21 mouse cellular contexts compared by ENCODE assay signal in genomic region chr15:25457421-25457820, GRCm38 (mm10). TPM values are rescaled to one million over a fixed set of nuclear protein-coding genes. Genes with fewer than 3 reads are reported as not detected.
DNase-seq lines count a peak whose midpoint lies in the region; ATAC-seq and TF ChIP-seq lines count a peak whose summit lies in the region.
"Had no signal": no experiment of that assay in that cellular context is flagged by ENCODE, and none has a peak within 500 bp of the region (broad histone marks: within the 10 kb centered on the region; RNA-seq: fewer than 3 reads in every experiment).

No protein-coding gene starts in this region.

- H3K9ac ChIP-seq in liver, adult 2 months (ENCODE audit: low read depth, low read length): no peak overlapping the region
- no peak overlapping the region for H3K9ac ChIP-seq in liver, embryonic 11.5 days (ENCODE audit: low read depth, low read length)
- H3K9ac ChIP-seq in hindbrain, embryonic 12.5 days: no peak overlapping the region
- H3K9ac ChIP-seq: embryonic facial prominence, embryonic 12.5 days; forebrain, embryonic 13.5 days; heart, embryonic 13.5 days; hindbrain, embryonic 13.5 days had no signal

- no peaks in the 10 kb centered on the region for H3K79me2 ChIP-seq in liver, adult 2 months (ENCODE audit: control insufficient read depth, insufficient read depth, low read length)

- no peak for TF ChIP-seq CTCF in liver, adult 2 months (IDR thresholded peaks at IDR 0.05; ENCODE audit: low read depth, low read length)
- no peak for TF ChIP-seq CTCF in cerebellum, adult 2 months (IDR thresholded peaks at IDR 0.05; ENCODE audit: borderline replicate concordance, insufficient read depth, low read depth, low read length)

- TF ChIP-seq POLR2A in liver, adult 2 months (IDR thresholded peaks at IDR 0.05; ENCODE audit: extremely low read depth, insufficient read depth, low read length): no peak
- TF ChIP-seq POLR2A in cerebellum, adult 2 months (IDR thresholded peaks at IDR 0.05; ENCODE audit: borderline replicate concordance, insufficient read depth, low read length): no peak

- no peaks in the 10 kb centered on the region for H3K36me3 ChIP-seq in liver, adult 2 months (ENCODE audit: control insufficient read depth, insufficient read depth, low read length)
- H3K36me3 ChIP-seq in liver, embryonic 11.5 days (ENCODE audit: control insufficient read depth, insufficient read depth, low read length): no peaks in the 10 kb centered on the region
- H3K36me3 ChIP-seq in hindbrain, embryonic 12.5 days: no peaks in the 10 kb centered on the region
- H3K36me3 ChIP-seq: embryonic facial prominence, embryonic 12.5 days; G1E; heart, embryonic 13.5 days; hindbrain, embryonic 13.5 days had no signal

- no peak overlapping the region for H3K4me2 ChIP-seq in liver, embryonic 11.5 days
- H3K4me2 ChIP-seq in hindbrain, embryonic 12.5 days (replicated peaks): no peak overlapping the region
- H3K4me2 ChIP-seq: embryonic facial prominence, embryonic 12.5 days; forebrain, embryonic 13.5 days; heart, embryonic 13.5 days; hindbrain, embryonic 13.5 days had no signal

- 87% methylated on average over 2 of the region's 2 CpGs for WGBS in liver, adult 2 months
- 54% methylated on average over 2 of the region's 2 CpGs for WGBS in liver, embryonic 11.5 days
- WGBS in cerebellum, adult 2 months: 68% methylated on average over 2 of the region's 2 CpGs
- 67% methylated on average over 2 of the region's 2 CpGs for WGBS in hindbrain, embryonic 12.5 days

- no peaks in the 10 kb centered on the region for H3K27me3 ChIP-seq in liver, adult 2 months (ENCODE audit: control insufficient read depth, insufficient read depth, low read length)
- H3K27me3 ChIP-seq in liver, embryonic 11.5 days (replicated peaks; ENCODE audit: control insufficient read depth, insufficient read depth, low read length): no peaks in the 10 kb centered on the region
- H3K27me3 ChIP-seq in cerebellum, adult 2 months (ENCODE audit: control insufficient read depth, insufficient read depth, low read length): no peaks in the 10 kb centered on the region
- H3K27me3 ChIP-seq in hindbrain, embryonic 12.5 days: no peaks in the 10 kb centered on the region
- H3K27me3 ChIP-seq: embryonic facial prominence, embryonic 12.5 days; forebrain, embryonic 13.5 days; heart, embryonic 13.5 days; hindbrain, embryonic 13.5 days; Patski had no signal

- no peaks in the 10 kb centered on the region; the same call in 1 of the 2 replicates for H3K4me1 ChIP-seq in liver, adult 2 months (ENCODE audit: control insufficient read depth, insufficient read depth, low read length)
- peaks cover 7% of the 10 kb centered on the region; the same call in 1 of the 2 replicates for H3K4me1 ChIP-seq in liver, embryonic 11.5 days (replicated peaks; ENCODE audit: control insufficient read depth, insufficient read depth, low read length)
- no peaks in the 10 kb centered on the region for H3K4me1 ChIP-seq in cerebellum, adult 2 months (ENCODE audit: control insufficient read depth, insufficient read depth, low read length)
- H3K4me1 ChIP-seq in hindbrain, embryonic 12.5 days: no peaks in the 10 kb centered on the region
- H3K4me1 ChIP-seq: hindbrain, embryonic 13.5 days had no signal

- no peak for DNase-seq in liver, adult 2 months (ENCODE audit: extremely low read depth, low read depth, low spot score)
- no peak for DNase-seq in liver, embryonic 11.5 days (ENCODE audit: low spot score)
- DNase-seq in ES-CJ7 (ENCODE audit: low read depth, low spot score) (peak; percentile 9), R1 (ENCODE audit: low read depth, low spot score) (peak; percentile 25)
- no peak for DNase-seq in cerebellum, adult 2 months
- DNase-seq in spleen, postnatal 36 days (ENCODE audit: low spot score in 2 of 2): no peak
- DNase-seq: adrenal gland, postnatal 10 days; cerebellum, adult 9-10 months; cerebellum, postnatal 25 days; gastrocnemius, adult 2 months; gastrocnemius, postnatal 25 days; heart, postnatal 4 days; kidney, adult 11 months had no signal

- ATAC-seq in liver, embryonic 11.5 days (replicated peaks; ENCODE audit: low FRiP score): no peak
- ATAC-seq in hindbrain, embryonic 12.5 days (ENCODE audit: low FRiP score): no peak
- ATAC-seq: forebrain, embryonic 13.5 days; hindbrain, postnatal 0 days; Patski had no signal

- no peak overlapping the region for H3K4me3 ChIP-seq in liver, adult 2 months (ENCODE audit: insufficient read depth, low read depth, low read length)
- H3K4me3 ChIP-seq in liver, embryonic 11.5 days (ENCODE audit: low read depth, low read length): no peak overlapping the region
- H3K4me3 ChIP-seq in cerebellum, adult 2 months (replicated peaks; ENCODE audit: insufficient read depth, low read depth, low read length): no peak overlapping the region
- no peak overlapping the region for H3K4me3 ChIP-seq in hindbrain, embryonic 12.5 days
- H3K4me3 ChIP-seq: embryonic facial prominence, embryonic 12.5 days; forebrain, embryonic 13.5 days; gastrocnemius, adult 2 months; heart, embryonic 13.5 days; hindbrain, embryonic 13.5 days had no signal

- no peaks in the 10 kb centered on the region for H3K9me3 ChIP-seq in liver, embryonic 11.5 days (ENCODE audit: control insufficient read depth, low read length)
- H3K9me3 ChIP-seq in hindbrain, embryonic 12.5 days (replicated peaks): no peaks in the 10 kb centered on the region
- H3K9me3 ChIP-seq: embryonic facial prominence, embryonic 12.5 days; forebrain, embryonic 13.5 days; G1E; heart, embryonic 13.5 days; hindbrain, embryonic 13.5 days had no signal

- H3K27ac ChIP-seq in liver, adult 2 months (replicated peaks; ENCODE audit: insufficient read depth, low read depth, low read length): peak overlapping the region; percentile 51
- no peak overlapping the region for H3K27ac ChIP-seq in liver, embryonic 11.5 days (ENCODE audit: low read depth, low read length)
- no peak overlapping the region for H3K27ac ChIP-seq in cerebellum, adult 2 months (ENCODE audit: insufficient read depth, low read length)
- H3K27ac ChIP-seq in hindbrain, embryonic 12.5 days: no peak overlapping the region
- H3K27ac ChIP-seq: embryonic facial prominence, embryonic 12.5 days; forebrain, embryonic 13.5 days; gastrocnemius, adult 2 months; heart, embryonic 13.5 days; hindbrain, embryonic 13.5 days; hindbrain, postnatal 0 days had no signal

RNA-seq across cellular contexts. Expression of gene Basp1, which starts 43.9 kb away (rescaled TPM):
- 1.3 and 1.5 TPM in 2 replicates for total RNA-seq in liver, adult 2 months (2014; rRNA removed)
- 0.61 and 0.75 TPM in 2 replicates for polyA plus RNA-seq in liver, adult 2 months (2012; rRNA removed)
- polyA plus RNA-seq in liver, embryonic 11.5 days (2014; fragmentation: Nextera tagmentation; extraction: Ambion mirVana): 12.8 and 13.2 TPM in 2 replicates
- 58.4 and 74.3 TPM in 2 replicates for polyA plus RNA-seq in cerebellum, adult 2 months (2012; rRNA removed)
- 381 and 469 TPM in 2 replicates for polyA plus RNA-seq in hindbrain, embryonic 12.5 days (2016; fragmentation: Nextera tagmentation; extraction: Ambion mirVana)
- total RNA-seq: G1E had no signal
- polyA plus RNA-seq: G1E had no signal

Comparison
In these comparisons a context has a peak if more than half of its experiments do, and no peak if none do; other contexts are left out.
1. DNase-seq: peak in ES-CJ7 (single experiment) and R1 (single experiment); none in liver, adult 2 months (single experiment), liver, embryonic 11.5 days (single experiment), cerebellum, adult 2 months (0 of 2) and spleen, postnatal 36 days (0 of 2).